Mouse (Mus musculus): ENCODE measurements around the gene Khdrbs2. TPM values are rescaled to one million over a fixed set of nuclear protein-coding genes. Genes with fewer than 3 reads are reported as not detected.

Khdrbs2 gene
- polyA plus RNA-seq, 1 experiment, result 0.01 TPM

GRCm38 (mm10) chr1:32339108-32339507, 166.6 kb downstream of the Khdrbs2 start:
- Histone ChIP-seq H3K79me3 (ENCODE audit: low read depth) (no peaks in the 10 kb centered on the region), H3K79me2 (ENCODE audit: control insufficient read depth, insufficient read depth) (no peaks in the 10 kb centered on the region), H3K36me3 (ENCODE audit: control insufficient read depth, insufficient read depth) (no peaks in the 10 kb centered on the region), H3K27me3 (ENCODE audit: control insufficient read depth, insufficient read depth, insufficient read length) (no peaks in the 10 kb centered on the region), H3ac (ENCODE audit: control insufficient read depth, insufficient read length, low read depth) (no peak overlapping the region), H3K4me3 (ENCODE audit: insufficient read depth, poor library complexity, severe bottlenecking) (no peak overlapping the region)
- TF ChIP-seq MYOD1 (IDR thresholded peaks at IDR 0.05; ENCODE audit: control insufficient read depth, insufficient read length, low read depth), result no peak
- TF ChIP-seq MAX (IDR thresholded peaks at IDR 0.05), result no peak
- TF ChIP-seq FOSL1 (IDR thresholded peaks at IDR 0.05; ENCODE audit: insufficient read depth, low read length, poor library complexity, severe bottlenecking), result no peak
- no peak for TF ChIP-seq CTCF (IDR thresholded peaks at IDR 0.05; ENCODE audit: control insufficient read depth, insufficient read depth, insufficient read length)

DNA sequence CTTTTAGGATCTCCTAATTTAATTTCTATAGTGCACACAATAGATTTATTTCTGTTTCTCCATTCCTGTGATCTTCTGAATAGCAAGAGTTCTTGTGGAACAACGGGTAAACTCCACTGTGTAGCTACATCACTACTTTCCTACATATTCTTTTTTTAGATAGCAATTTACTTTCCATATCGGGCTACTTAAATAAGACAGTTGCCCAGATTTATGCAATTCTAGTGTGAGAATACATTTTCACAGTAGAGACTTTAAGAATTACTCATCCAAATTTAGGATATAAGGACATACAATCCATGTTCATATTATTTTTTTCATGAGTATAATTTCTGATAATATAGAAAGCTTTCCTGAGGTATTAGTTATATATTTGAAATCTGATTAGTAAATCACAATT, 175.0 kb downstream of the Khdrbs2 start:
- Histone ChIP-seq H3K79me3 (ENCODE audit: low read depth) (no peaks in the 10 kb centered on the region), H3K4me3 (ENCODE audit: insufficient read depth, poor library complexity, severe bottlenecking) (no peak overlapping the region), H3ac (ENCODE audit: control insufficient read depth, insufficient read length, low read depth) (no peak overlapping the region), H3K79me2 (ENCODE audit: control insufficient read depth, insufficient read depth) (no peaks in the 10 kb centered on the region), H3K36me3 (ENCODE audit: control insufficient read depth, insufficient read depth) (no peaks in the 10 kb centered on the region), H3K27me3 (ENCODE audit: control insufficient read depth, insufficient read depth, insufficient read length) (no peaks in the 10 kb centered on the region)
- no peak for TF ChIP-seq MYOD1 (IDR thresholded peaks at IDR 0.05; ENCODE audit: control insufficient read depth, insufficient read length, low read depth)
- TF ChIP-seq MYOG (IDR thresholded peaks at IDR 0.05; ENCODE audit: control insufficient read depth, extremely low read depth, insufficient read length), result no peak
- no peak for TF ChIP-seq FOSL1 (IDR thresholded peaks at IDR 0.05; ENCODE audit: insufficient read depth, low read length, poor library complexity, severe bottlenecking)
- TF ChIP-seq CEBPB (IDR thresholded peaks at IDR 0.05; ENCODE audit: low read depth), result no peak
- no peak for TF ChIP-seq USF1 (IDR thresholded peaks at IDR 0.05; ENCODE audit: low read depth)
- no peak for TF ChIP-seq MAX (IDR thresholded peaks at IDR 0.05)
- TF ChIP-seq CTCF (IDR thresholded peaks at IDR 0.05; ENCODE audit: control insufficient read depth, insufficient read depth, insufficient read length), result no peak

DNA sequence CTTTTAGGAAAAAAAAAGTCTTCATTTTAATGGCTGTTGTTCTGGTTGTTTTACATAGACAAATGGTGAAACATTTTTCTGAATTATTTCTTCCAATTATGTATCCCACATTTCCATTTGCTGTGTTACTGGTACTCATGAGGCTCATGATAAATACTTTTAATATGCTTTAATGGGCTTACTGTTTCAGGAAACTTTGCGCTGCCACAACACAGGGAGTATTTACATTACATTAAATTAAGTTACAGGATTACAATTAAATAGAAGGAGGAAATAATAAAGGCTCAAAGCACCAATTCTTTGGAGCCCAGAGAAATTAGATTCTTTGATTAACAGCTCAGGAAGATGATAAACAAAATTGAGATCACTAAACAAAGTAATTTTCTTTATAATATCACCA, 179.6 kb downstream of the Khdrbs2 start:
- TF ChIP-seq MAX (IDR thresholded peaks at IDR 0.05), result no peak
- no peak for TF ChIP-seq MYOD1 (IDR thresholded peaks at IDR 0.05; ENCODE audit: control insufficient read depth, insufficient read length, low read depth)
- no peak for TF ChIP-seq CEBPB (IDR thresholded peaks at IDR 0.05; ENCODE audit: low read depth)
- no peak for TF ChIP-seq USF1 (IDR thresholded peaks at IDR 0.05; ENCODE audit: low read depth)
- no peak for TF ChIP-seq CTCF (IDR thresholded peaks at IDR 0.05; ENCODE audit: control insufficient read depth, insufficient read depth, insufficient read length)
- no peak for TF ChIP-seq MYOG (IDR thresholded peaks at IDR 0.05; ENCODE audit: control insufficient read depth, extremely low read depth, insufficient read length)
- no peak for TF ChIP-seq FOSL1 (IDR thresholded peaks at IDR 0.05; ENCODE audit: insufficient read depth, low read length, poor library complexity, severe bottlenecking)
- Histone ChIP-seq H3K4me3 (ENCODE audit: insufficient read depth, poor library complexity, severe bottlenecking) (no peak overlapping the region), H3K79me2 (ENCODE audit: control insufficient read depth, insufficient read depth) (no peaks in the 10 kb centered on the region), H3K27me3 (ENCODE audit: control insufficient read depth, insufficient read depth, insufficient read length) (no peaks in the 10 kb centered on the region), H3K36me3 (ENCODE audit: control insufficient read depth, insufficient read depth) (no peaks in the 10 kb centered on the region), H3K79me3 (ENCODE audit: low read depth) (no peaks in the 10 kb centered on the region), H3ac (ENCODE audit: control insufficient read depth, insufficient read length, low read depth) (no peak overlapping the region)

DNA sequence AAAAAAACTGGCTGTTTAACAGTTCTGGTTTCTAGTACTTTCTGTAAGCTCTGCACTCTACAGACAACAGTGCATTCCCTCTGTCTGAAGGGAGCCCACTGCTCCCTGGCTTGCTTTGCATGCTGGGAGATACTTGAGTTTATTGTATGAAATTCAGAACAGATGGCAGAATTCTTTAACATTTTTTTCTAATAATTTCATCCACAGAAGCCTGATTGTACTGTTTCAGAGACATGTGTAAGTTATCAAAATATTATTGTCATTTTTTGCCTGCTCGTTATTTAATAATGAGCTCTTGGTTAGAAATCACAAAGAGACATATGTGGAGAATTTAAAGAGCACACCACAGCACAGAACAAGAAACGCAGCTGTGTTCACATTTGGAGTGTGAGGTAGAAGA, 191.0 kb downstream of the Khdrbs2 start:
- Histone ChIP-seq H3ac (ENCODE audit: control insufficient read depth, insufficient read length, low read depth) (no peak overlapping the region), H3K4me3 (ENCODE audit: insufficient read depth, poor library complexity, severe bottlenecking) (no peak overlapping the region), H3K79me2 (ENCODE audit: control insufficient read depth, insufficient read depth) (no peaks in the 10 kb centered on the region), H3K36me3 (ENCODE audit: control insufficient read depth, insufficient read depth) (no peaks in the 10 kb centered on the region), H3K27me3 (ENCODE audit: control insufficient read depth, insufficient read depth, insufficient read length) (no peaks in the 10 kb centered on the region), H3K79me3 (ENCODE audit: low read depth) (no peaks in the 10 kb centered on the region)
- no peak for TF ChIP-seq MYOD1 (IDR thresholded peaks at IDR 0.05; ENCODE audit: control insufficient read depth, insufficient read length, low read depth)
- no peak for TF ChIP-seq MYOG (IDR thresholded peaks at IDR 0.05; ENCODE audit: control insufficient read depth, extremely low read depth, insufficient read length)
- TF ChIP-seq FOSL1 (IDR thresholded peaks at IDR 0.05; ENCODE audit: insufficient read depth, low read length, poor library complexity, severe bottlenecking), result no peak

DNA sequence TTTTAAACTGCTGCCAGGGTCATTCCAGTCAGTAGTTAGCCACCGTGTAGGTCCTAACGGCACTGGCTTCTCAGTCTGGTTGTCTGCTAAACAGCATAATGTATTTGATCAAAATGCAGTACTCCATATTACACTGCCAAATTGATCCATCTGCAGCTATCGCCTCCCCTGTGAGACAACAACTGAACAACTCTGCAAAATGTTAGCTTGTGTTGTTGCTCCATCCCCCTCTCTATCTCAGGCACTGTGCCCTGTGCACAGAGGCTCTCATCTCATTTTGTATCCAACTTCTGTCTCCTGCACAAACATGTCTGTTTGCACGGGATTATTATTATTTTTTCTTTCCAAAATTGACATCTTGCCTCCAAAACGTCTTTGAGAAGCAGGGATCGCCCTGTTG, 225.0 kb downstream of the Khdrbs2 start:
- no peak overlapping the region for H3K4me3 ChIP-seq (ENCODE audit: insufficient read depth, poor library complexity, severe bottlenecking)
- no peak overlapping the region for H3ac ChIP-seq (ENCODE audit: control insufficient read depth, insufficient read length, low read depth)
- no peaks in the 10 kb centered on the region for H3K79me2 ChIP-seq (ENCODE audit: control insufficient read depth, insufficient read depth)
- no peak for TF ChIP-seq USF1 (IDR thresholded peaks at IDR 0.05; ENCODE audit: low read depth)
- TF ChIP-seq CEBPB (IDR thresholded peaks at IDR 0.05; ENCODE audit: low read depth), result no peak
- TF ChIP-seq MAX (IDR thresholded peaks at IDR 0.05), result no peak
- TF ChIP-seq FOSL1 (IDR thresholded peaks at IDR 0.05; ENCODE audit: insufficient read depth, low read length, poor library complexity, severe bottlenecking), result no peak
- no peak for TF ChIP-seq MYOD1 (IDR thresholded peaks at IDR 0.05; ENCODE audit: control insufficient read depth, insufficient read length, low read depth)
- no peak for TF ChIP-seq CTCF (IDR thresholded peaks at IDR 0.05; ENCODE audit: control insufficient read depth, insufficient read depth, insufficient read length)
- no peak for TF ChIP-seq MYOG (IDR thresholded peaks at IDR 0.05; ENCODE audit: control insufficient read depth, extremely low read depth, insufficient read length)
- H3K27me3 ChIP-seq (ENCODE audit: control insufficient read depth, insufficient read depth, insufficient read length), result no peaks in the 10 kb centered on the region
- no peaks in the 10 kb centered on the region for H3K79me3 ChIP-seq (ENCODE audit: low read depth)
- H3K36me3 ChIP-seq (ENCODE audit: control insufficient read depth, insufficient read depth), result no peaks in the 10 kb centered on the region

DNA sequence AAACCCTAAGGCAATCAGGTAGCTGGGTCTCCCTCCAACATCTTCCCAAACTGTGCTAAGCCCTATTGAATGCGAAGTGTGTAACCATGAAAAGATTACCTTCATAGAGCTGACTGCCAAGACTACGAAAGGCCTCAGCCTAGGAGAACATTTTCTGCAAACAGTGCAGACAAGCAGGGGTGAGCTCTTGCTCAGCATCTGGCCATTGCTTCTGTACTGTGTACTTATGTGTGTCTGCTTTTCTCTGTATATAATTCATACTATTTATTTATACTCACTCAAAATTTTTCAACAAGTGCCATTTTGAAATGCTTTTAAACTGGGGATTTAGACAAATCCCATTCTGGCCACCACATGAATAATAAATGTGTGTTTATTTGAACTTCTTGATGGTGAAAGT, 235.1 kb downstream of the Khdrbs2 start:
- H3K79me3 ChIP-seq (ENCODE audit: low read depth), result no peaks in the 10 kb centered on the region
- no peaks in the 10 kb centered on the region for H3K27me3 ChIP-seq (ENCODE audit: control insufficient read depth, insufficient read depth, insufficient read length)
- no peaks in the 10 kb centered on the region for H3K79me2 ChIP-seq (ENCODE audit: control insufficient read depth, insufficient read depth)
- H3ac ChIP-seq (ENCODE audit: control insufficient read depth, insufficient read length, low read depth), result no peak overlapping the region
- TF ChIP-seq MAX (IDR thresholded peaks at IDR 0.05) (no peak), USF1 (IDR thresholded peaks at IDR 0.05; ENCODE audit: low read depth) (no peak), MYOG (IDR thresholded peaks at IDR 0.05; ENCODE audit: control insufficient read depth, extremely low read depth, insufficient read length) (no peak), FOSL1 (IDR thresholded peaks at IDR 0.05; ENCODE audit: insufficient read depth, low read length, poor library complexity, severe bottlenecking) (no peak), CEBPB (IDR thresholded peaks at IDR 0.05; ENCODE audit: low read depth) (no peak), MYOD1 (IDR thresholded peaks at IDR 0.05; ENCODE audit: control insufficient read depth, insufficient read length, low read depth) (no peak), CTCF (IDR thresholded peaks at IDR 0.05; ENCODE audit: control insufficient read depth, insufficient read depth, insufficient read length) (no peak)
- H3K36me3 ChIP-seq (ENCODE audit: control insufficient read depth, insufficient read depth), result no peaks in the 10 kb centered on the region
- H3K4me3 ChIP-seq (ENCODE audit: insufficient read depth, poor library complexity, severe bottlenecking), result no peak overlapping the region
